Mouse (Mus musculus) embryonic facial prominence, embryonic 13.5 days (tissue): Measurements from ENCODE around the gene Dab1. TPM values are rescaled to one million over a fixed set of nuclear protein-coding genes. Genes with fewer than 3 reads are reported as not detected.

Source experiments
- ATAC-seq: fragments of 200-750 bp; cut with Nextera tagmentation; 2 replicates; pipeline ENCODE4 v1.8.0; 2017; ENCODE audit warnings: low read depth; ENCODE audit not compliant: insufficient number of reproducible peaks, insufficient read depth, low FRiP score, low TSS enrichment
- H3K27ac ChIP-seq: fragments of 300-500 bp; sonication (generic); 2 replicates; pipeline ENCODE4 v1.5.1; 2015; ENCODE audit warnings: moderate library complexity, mild to moderate bottlenecking, inconsistent platforms
- H3K27me3 ChIP-seq: fragments of 300-500 bp; sonication (generic); 2 replicates; pipeline ENCODE4 v1.6.1; 2015; ENCODE audit warnings: mild to moderate bottlenecking, inconsistent platforms
- H3K36me3 ChIP-seq: fragments of 300-500 bp; sonication (generic); 2 replicates; pipeline ENCODE4 v1.6.1; 2015; ENCODE audit warnings: mild to moderate bottlenecking, inconsistent platforms
- H3K4me1 ChIP-seq: fragments of 300-500 bp; sonication (generic); 2 replicates; pipeline ENCODE4 v1.6.1; 2015; ENCODE audit warnings: inconsistent platforms
- H3K4me2 ChIP-seq: fragments of 300-500 bp; sonication (generic); 2 replicates; pipeline ENCODE4 v1.6.1; 2015; ENCODE audit warnings: moderate library complexity, mild to moderate bottlenecking, inconsistent platforms
- H3K4me3 ChIP-seq: fragments of 300-500 bp; sonication (generic); 2 replicates; pipeline ENCODE4 v1.5.1; 2015; ENCODE audit warnings: mild to moderate bottlenecking, inconsistent platforms
- H3K9ac ChIP-seq: fragments of 300-500 bp; sonication (generic); 2 replicates; pipeline ENCODE4 v1.6.1; 2015; ENCODE audit warnings: mild to moderate bottlenecking, inconsistent platforms
- H3K9me3 ChIP-seq: fragments of 300-500 bp; sonication (generic); 2 replicates; pipeline ENCODE4 v1.6.1; 2016; ENCODE audit warnings: inconsistent platforms
- WGBS: fragments of 180-500 bp; shearing (Covaris S2); methylation state at CpG from one replicate; pipeline ENCODE4 v1.1.7; 2015; ENCODE audit warnings: mixed read lengths; 5-methylcytosine and 5-hydroxymethylcytosine counted together
- polyA plus RNA-seq: library from polyadenylated mRNA; unstranded; fragments of >200 nt; fragmentation: Nextera tagmentation; extraction: Ambion mirVana; gene quantifications from 2 replicates; pipeline ENCODE4 v1.2.1, GENCODE M21; 2015

Dab1 gene
- polyA plus RNA-seq, 1 experiment from 2014 or later = 17.3 TPM

DNA sequence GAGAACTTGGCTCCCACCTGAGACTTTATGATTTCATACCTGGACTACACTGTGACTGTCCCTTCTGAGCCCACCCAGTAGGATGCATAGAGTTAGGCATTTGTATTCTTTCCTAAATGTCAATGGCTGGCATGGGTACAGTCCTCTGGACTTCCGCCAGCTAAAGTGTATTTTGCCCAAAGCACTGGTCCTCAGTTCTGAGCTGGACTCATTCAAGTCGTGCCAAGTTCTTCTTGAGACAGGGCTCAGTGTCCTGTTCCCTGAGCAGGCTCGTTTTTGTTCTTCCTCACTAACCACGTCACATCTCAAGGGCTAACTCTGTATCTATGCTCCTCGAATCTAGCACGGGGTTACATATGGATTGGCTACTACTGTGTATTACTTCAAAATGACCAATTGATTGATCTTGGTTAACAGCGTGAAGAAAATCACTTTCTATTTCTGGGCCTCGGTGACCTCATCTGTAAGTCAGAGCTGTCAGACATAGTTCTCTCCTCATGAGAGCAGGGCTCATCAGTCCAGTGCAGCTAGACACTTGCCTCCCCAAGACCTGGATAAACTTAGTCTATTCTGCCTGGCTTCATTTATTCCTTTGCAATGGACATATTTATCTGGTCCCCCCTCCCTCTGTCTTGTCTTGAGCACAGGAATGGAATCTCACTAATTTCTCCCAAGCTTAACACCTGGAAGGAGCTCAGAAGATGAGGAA lies 1023.8 kb downstream of the Dab1 start:
- Histone ChIP-seq H3K4me2 (no peak overlapping the region), H3K27ac (no peak overlapping the region), H3K9ac (no peak overlapping the region), H3K27me3 (no peaks in the 10 kb centered on the region), H3K36me3 (no peaks in the 10 kb centered on the region), H3K4me1 (peaks cover 3% of the 10 kb centered on the region), H3K4me3 (no peak overlapping the region), H3K9me3 (no peaks in the 10 kb centered on the region)
- WGBS = 85% methylated on average over 8 of the region's 8 CpGs
- no peak for ATAC-seq

DNA sequence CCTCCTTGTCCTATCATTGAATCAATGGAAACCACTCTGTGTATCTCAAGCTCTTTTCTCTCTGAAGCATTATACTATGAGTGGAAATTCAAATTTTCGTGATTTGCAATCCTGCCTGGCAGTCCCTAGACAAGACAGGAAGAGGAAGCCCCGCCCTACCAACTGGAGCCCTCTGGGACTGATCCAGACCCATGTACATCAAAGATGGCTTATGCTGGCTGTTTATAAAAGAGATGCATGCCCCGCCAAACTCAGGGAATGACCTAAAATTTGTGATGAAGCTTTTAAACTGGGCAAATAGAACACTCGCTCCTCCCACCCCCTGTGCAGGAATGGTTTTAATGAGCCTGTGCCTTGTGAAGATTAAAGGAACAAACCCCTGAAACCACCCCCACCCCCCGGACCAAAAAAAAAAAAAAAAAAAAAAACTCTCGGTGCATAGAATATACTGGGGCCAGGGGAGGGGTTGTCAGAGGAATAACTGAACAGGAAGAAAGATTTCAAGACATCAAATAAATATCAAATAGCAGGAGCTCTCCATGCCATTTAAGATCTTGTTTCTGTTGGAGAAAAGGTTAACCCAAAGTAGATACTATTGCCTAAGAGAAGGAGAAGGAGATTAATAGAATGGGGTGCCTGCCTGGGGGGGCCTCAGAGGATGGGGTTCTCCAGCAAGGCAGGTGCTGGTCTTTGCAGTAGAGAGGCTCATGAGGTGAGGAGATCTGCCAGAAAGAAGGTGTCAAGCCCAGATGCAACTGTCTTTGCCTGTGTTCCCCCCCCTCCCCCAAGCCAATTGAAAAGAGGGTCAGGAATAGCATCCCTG lies 1024.6 kb downstream of the Dab1 start:
- WGBS = 52% methylated on average over 6 of the region's 6 CpGs
- H3K4me3 ChIP-seq = no peak overlapping the region
- peaks cover 3% of the 10 kb centered on the region for H3K4me1 ChIP-seq
- no peak overlapping the region for H3K4me2 ChIP-seq
- H3K27ac ChIP-seq = no peak overlapping the region
- no peaks in the 10 kb centered on the region for H3K27me3 ChIP-seq
- H3K9me3 ChIP-seq = no peaks in the 10 kb centered on the region
- ATAC-seq = no peak
- H3K36me3 ChIP-seq = no peaks in the 10 kb centered on the region
- H3K9ac ChIP-seq = no peak overlapping the region

DNA sequence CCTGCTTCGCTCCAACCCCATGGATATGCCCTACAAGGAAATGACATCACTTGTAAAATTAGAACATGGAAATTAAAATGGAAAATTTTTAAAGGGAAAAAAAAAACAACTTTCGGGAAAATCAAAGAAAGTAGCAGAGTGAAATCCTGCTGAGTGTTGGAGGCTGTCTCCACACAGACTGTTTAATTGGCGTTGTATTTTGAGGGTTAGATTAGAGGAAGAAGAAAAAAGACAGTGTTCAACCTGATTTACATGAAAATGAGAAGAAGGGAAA lies 1025.1 kb downstream of the Dab1 start:
- H3K36me3 ChIP-seq = no peaks in the 10 kb centered on the region
- WGBS = 74% methylated on average over 3 of the region's 3 CpGs
- H3K27ac ChIP-seq = no peak overlapping the region
- no peaks in the 10 kb centered on the region for H3K9me3 ChIP-seq
- no peak for ATAC-seq
- H3K4me2 ChIP-seq = no peak overlapping the region
- H3K27me3 ChIP-seq = no peaks in the 10 kb centered on the region
- no peak overlapping the region for H3K9ac ChIP-seq
- no peak overlapping the region for H3K4me3 ChIP-seq
- H3K4me1 ChIP-seq = peaks cover 3% of the 10 kb centered on the region

DNA sequence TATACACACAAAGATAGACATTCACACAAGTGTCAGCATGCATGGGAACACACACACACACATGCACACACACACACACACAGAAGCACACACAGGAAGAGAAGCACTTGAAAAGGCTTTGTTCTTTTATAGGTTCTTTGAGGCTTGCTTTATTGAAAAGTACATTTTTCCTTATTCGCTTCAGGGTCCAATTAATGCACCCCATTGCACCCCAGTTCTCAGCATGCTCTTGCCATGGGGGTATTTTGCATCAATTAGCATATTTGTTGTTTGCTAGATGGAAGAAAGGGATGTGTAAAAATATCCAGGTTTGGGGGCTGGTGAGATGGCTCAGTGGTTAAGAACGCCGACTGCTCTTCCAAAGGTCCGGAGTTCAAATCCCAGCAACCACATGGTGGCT lies 1025.7 kb downstream of the Dab1 start:
- Histone ChIP-seq H3K27ac (no peak overlapping the region), H3K9ac (no peak overlapping the region), H3K27me3 (no peaks in the 10 kb centered on the region), H3K4me1 (peaks cover 3% of the 10 kb centered on the region), H3K4me3 (no peak overlapping the region), H3K36me3 (no peaks in the 10 kb centered on the region), H3K9me3 (no peaks in the 10 kb centered on the region), H3K4me2 (no peak overlapping the region)
- WGBS = 93% methylated on average over 4 of the region's 4 CpGs
- no peak for ATAC-seq

DNA sequence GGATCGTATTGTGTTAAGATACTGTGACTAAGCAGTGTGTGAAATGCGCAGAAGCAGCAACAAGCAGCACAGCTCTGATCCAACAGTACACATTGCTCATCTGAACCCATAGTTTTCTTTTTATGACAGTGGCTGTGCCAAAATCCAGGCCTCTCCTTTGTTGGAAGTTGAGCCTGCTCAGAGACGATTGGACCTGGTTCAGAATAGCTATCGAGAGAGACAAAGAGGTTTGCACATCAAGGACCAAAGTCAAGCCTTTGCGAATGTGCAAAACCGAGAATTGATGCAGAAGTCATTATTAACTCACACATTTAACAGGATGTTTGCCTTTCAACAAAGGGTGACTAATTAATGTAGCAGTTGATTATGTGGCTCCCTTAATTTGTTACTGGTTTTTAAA lies 1032.6 kb downstream of the Dab1 start:
- Histone ChIP-seq H3K36me3 (no peaks in the 10 kb centered on the region), H3K27me3 (no peaks in the 10 kb centered on the region), H3K4me3 (no peak overlapping the region), H3K4me1 (no peaks in the 10 kb centered on the region), H3K9me3 (no peaks in the 10 kb centered on the region), H3K9ac (no peak overlapping the region), H3K27ac (no peak overlapping the region), H3K4me2 (no peak overlapping the region)
- 74% methylated on average over 6 of the region's 6 CpGs for WGBS
- no peak for ATAC-seq

DNA sequence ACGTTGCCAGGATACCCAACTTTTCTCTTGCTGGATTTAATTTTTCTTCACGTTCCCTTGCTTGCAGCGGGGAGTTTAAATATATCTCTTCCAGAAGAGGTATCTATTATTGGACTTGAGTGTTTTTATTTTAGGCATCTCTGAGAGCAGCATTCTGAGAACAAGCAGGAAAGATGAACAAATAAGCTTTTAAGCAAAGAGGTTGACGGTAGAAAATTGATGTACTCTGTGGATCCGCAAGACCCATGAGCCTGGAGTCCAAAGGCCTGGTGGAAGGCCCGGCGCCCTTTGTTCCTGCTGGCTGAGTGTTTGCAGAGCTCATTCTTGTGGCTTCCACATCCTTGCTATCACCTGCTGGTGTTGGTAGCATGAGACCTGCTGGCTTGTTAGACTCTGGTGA lies 1037.6 kb downstream of the Dab1 start:
- Histone ChIP-seq H3K27me3 (no peaks in the 10 kb centered on the region), H3K9ac (no peak overlapping the region), H3K27ac (no peak overlapping the region), H3K9me3 (no peaks in the 10 kb centered on the region), H3K4me1 (no peaks in the 10 kb centered on the region), H3K4me3 (no peak overlapping the region), H3K4me2 (no peak overlapping the region), H3K36me3 (no peaks in the 10 kb centered on the region)
- WGBS = 78% methylated on average over 7 of the region's 7 CpGs
- no peak for ATAC-seq

DNA sequence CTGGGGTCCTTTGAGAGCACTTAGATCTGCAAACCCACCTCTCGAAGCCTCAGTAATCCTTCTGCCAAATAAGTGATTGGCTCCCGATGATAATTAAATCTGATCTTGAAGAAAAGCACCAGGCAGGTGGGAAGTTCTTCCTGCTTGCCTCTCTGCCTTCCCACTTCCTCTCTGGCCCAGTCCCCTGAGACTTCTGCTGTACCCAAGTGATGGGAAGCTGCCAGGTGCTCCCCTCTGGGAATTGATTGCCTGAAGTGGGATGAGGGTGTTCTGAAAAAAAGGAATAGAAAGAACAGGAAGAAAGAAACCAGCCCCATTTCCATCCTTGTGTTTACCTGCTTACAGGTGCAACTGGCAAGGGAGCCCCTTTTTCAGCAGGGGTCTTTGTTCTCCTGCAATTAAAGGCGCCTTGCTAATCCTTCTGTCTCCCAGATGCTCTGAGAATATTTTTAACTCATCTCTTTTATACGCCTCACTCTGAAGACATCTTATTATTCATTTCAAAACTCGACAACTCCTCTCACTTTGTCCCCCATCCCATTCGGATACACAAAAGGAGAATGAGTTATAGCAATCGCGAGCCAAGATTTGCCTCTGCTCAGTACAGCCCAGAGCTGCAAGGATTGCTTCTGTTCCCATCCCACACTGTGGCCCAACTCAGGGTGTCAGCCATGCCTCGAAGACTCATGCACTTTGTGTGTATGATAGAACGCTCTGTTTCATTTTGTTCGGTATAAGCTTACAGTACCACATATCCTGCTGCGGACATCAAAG lies 1043.9 kb downstream of the Dab1 start:
- WGBS = 71% methylated on average over 12 of the region's 12 CpGs
- Histone ChIP-seq H3K9me3 (no peaks in the 10 kb centered on the region), H3K36me3 (no peaks in the 10 kb centered on the region), H3K4me3 (no peak overlapping the region), H3K4me2 (no peak overlapping the region), H3K27me3 (no peaks in the 10 kb centered on the region), H3K9ac (no peak overlapping the region), H3K27ac (no peak overlapping the region), H3K4me1 (no peaks in the 10 kb centered on the region)
- ATAC-seq = no peak

DNA sequence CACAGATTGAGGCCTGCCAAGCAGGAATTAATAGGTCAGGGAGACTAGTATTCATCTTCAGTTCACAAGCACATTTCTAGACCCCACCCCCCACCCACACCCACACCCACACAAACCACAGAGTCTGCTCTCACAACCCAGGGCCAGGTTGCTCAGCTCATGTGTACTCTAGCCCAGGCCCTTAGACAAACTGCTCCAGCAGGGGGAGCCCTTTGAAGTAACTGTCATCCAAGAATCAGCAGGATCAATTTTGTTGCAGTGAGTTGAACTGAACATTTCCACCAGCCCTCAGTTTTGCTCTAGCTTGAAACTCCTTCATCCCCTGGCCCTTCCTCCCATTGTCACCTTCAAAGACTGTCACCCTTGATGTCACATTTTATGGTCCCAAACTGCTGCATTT lies 1046.4 kb downstream of the Dab1 start:
- H3K9ac ChIP-seq = no peak overlapping the region
- H3K4me3 ChIP-seq = no peak overlapping the region
- no peaks in the 10 kb centered on the region for H3K36me3 ChIP-seq
- H3K4me2 ChIP-seq = no peak overlapping the region
- no peaks in the 10 kb centered on the region for H3K27me3 ChIP-seq
- H3K9me3 ChIP-seq = no peaks in the 10 kb centered on the region
- ATAC-seq = no peak
- H3K4me1 ChIP-seq = no peaks in the 10 kb centered on the region
- H3K27ac ChIP-seq = no peak overlapping the region

DNA sequence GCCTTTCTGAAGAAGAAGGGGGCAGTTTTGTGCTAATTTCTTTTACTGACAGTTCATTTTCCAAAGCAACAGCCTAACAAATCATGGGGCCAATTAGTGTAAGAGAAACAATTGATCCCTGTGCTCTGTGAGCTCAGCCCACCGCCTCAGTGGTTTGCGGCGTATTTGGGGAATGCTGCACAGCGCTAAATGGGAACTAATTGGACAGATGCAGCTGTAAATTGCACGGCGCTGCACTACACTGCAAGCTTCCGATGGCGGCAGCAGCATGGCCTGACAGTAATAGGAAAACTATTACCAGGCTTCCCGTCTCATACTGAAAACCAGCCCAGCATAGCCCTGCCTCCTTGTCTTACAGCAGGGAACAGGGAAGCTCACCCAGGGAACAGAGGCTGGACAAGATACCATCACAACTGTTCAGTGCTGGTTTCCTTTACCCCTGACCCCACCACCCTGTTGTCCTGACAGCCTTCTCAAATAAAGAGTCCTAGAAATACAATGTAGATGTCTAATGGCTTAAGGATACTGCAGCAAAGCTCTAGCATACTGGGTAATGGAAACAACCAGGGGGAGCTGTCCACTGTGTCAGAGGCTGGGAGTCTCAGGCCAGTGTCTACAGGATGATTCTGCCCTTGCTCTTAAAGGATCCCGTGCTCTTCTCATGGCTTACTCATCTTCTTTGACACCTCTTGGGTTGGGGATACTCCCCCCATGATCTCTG lies 1047.8 kb downstream of the Dab1 start:
- 63% methylated on average over 10 of the region's 10 CpGs for WGBS
- H3K4me1 ChIP-seq = no peaks in the 10 kb centered on the region
- no peak overlapping the region for H3K27ac ChIP-seq
- no peak for ATAC-seq
- no peaks in the 10 kb centered on the region for H3K27me3 ChIP-seq
- H3K36me3 ChIP-seq = no peaks in the 10 kb centered on the region
- no peak overlapping the region for H3K9ac ChIP-seq
- H3K4me3 ChIP-seq = no peak overlapping the region
- no peaks in the 10 kb centered on the region for H3K9me3 ChIP-seq
- H3K4me2 ChIP-seq = no peak overlapping the region

DNA sequence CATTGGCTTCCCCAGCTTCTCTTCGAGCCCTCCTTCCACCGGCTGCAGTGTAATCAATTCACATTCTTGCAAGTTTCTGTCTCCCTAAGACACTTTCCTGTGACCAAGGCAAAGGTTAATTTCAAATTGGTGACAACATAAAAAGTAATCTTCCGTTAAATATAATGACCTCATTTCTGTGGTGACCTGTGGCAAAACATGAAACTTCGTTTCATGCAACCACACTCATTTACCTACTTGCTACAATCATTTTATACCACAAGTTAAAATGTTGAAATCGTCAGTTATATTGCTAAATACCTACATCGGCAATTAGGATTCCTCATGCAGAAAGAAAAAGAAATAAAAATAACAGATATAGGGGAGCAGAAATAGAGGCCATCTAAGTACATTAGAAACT lies 1048.9 kb downstream of the Dab1 start:
- no peak overlapping the region for H3K4me2 ChIP-seq
- 85% methylated on average over 6 of the region's 6 CpGs for WGBS
- H3K36me3 ChIP-seq = no peaks in the 10 kb centered on the region
- ATAC-seq = no peak
- no peak overlapping the region for H3K9ac ChIP-seq
- H3K4me1 ChIP-seq = no peaks in the 10 kb centered on the region
- H3K4me3 ChIP-seq = no peak overlapping the region
- no peaks in the 10 kb centered on the region for H3K27me3 ChIP-seq
- no peaks in the 10 kb centered on the region for H3K9me3 ChIP-seq
- H3K27ac ChIP-seq = no peak overlapping the region

DNA sequence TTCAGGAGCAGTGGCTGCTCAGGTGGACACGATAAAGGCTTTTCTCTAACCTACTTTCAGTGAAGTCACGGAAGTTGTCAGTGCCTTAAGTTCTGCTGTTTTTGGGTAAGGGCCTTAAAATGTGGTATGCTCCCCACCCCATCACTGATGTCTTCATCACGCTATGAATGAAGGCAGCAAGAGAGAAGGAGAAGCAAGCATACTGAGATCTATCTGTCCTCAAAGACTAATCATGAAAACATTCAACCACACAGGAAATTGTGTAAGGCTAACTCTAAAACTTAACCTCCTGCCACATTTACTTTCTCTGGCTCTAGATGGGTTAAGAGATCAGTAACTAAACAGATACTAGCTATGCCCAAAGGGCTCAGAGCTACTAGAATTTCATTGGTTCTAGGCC lies 1050.2 kb downstream of the Dab1 start:
- H3K4me3 ChIP-seq = no peak overlapping the region
- H3K27me3 ChIP-seq = no peaks in the 10 kb centered on the region
- no peaks in the 10 kb centered on the region for H3K9me3 ChIP-seq
- H3K4me1 ChIP-seq = no peaks in the 10 kb centered on the region
- ATAC-seq = no peak
- H3K27ac ChIP-seq = no peak overlapping the region
- H3K4me2 ChIP-seq = no peak overlapping the region
- 76% methylated on average over 3 of the region's 3 CpGs for WGBS
- H3K36me3 ChIP-seq = no peaks in the 10 kb centered on the region
- H3K9ac ChIP-seq = no peak overlapping the region
